Mouse (Mus musculus) neutrophil, adult 5-6 weeks (primary cell): ENCODE results near the gene Traf1. TPM values are rescaled to one million over a fixed set of nuclear protein-coding genes. Genes with fewer than 3 reads are reported as not detected.

Experiments used
- ATAC-seq: fragments of 151-379, 151-347 bp; 2 replicates; pipeline ENCODE4 v1.8.0; 2017; ENCODE audit warnings: mild to moderate bottlenecking, moderate TSS enrichment; ENCODE audit not compliant: insufficient number of reproducible peaks, poor library complexity, low FRiP score, severe bottlenecking; ENCODE audit errors: extremely low read depth
- total RNA-seq: library from RNA; stranded (forward); fragments of 200-1000 nt; gene quantifications from 2 replicates; pipeline ENCODE4 v1.2.3, GENCODE M21; 2017

The Traf1 gene
- total RNA-seq, 1 experiment from 2014 or later: 31.3 TPM

GRCm38 (mm10) chr2:34970092-34970750 lies 8.6 kb upstream of the Traf1 start:
- peak; percentile 37; the same call in 1 of the 2 replicates for ATAC-seq

GRCm38 (mm10) chr2:34969166-34969565 lies 7.6 kb upstream of the Traf1 start:
- ATAC-seq: no peak

GRCm38 (mm10) chr2:34966243-34966934 lies 4.8 kb upstream of the Traf1 start:
- ATAC-seq: no peak

GRCm38 (mm10) chr2:34965806-34966205 lies 4.2 kb upstream of the Traf1 start:
- ATAC-seq: no peak

GRCm38 (mm10) chr2:34965293-34965692 lies 3.7 kb upstream of the Traf1 start:
- ATAC-seq: peak; percentile 30; the same call in 1 of the 2 replicates

- ATAC-seq: no peak
Observed at GRCm38 (mm10) chr2:34964651-34965050, 3.1 kb upstream of the Traf1 start.

- ATAC-seq: no peak
Observed at GRCm38 (mm10) chr2:34964230-34964629, 2.7 kb upstream of the Traf1 start.

GRCm38 (mm10) chr2:34963371-34963956 lies 1.9 kb upstream of the Traf1 start:
- peak; percentile 79 for ATAC-seq

- peak; percentile 20; the same call in 1 of the 2 replicates for ATAC-seq
Observed at GRCm38 (mm10) chr2:34962893-34963292, 1.3 kb upstream of the Traf1 start.

GRCm38 (mm10) chr2:34962211-34962610 lies 639 bp upstream of the Traf1 start:
- no peak for ATAC-seq

GRCm38 (mm10) chr2:34960966-34961365 lies 606 bp downstream of the Traf1 start:
- ATAC-seq: no peak

- ATAC-seq: no peak
Observed at GRCm38 (mm10) chr2:34960466-34960865, 1.1 kb downstream of the Traf1 start.

GRCm38 (mm10) chr2:34958582-34958981 lies 3.0 kb downstream of the Traf1 start:
- ATAC-seq: no peak

- peak; percentile 29; the same call in 1 of the 2 replicates for ATAC-seq
Observed at GRCm38 (mm10) chr2:34958036-34958435, 3.5 kb downstream of the Traf1 start.

GRCm38 (mm10) chr2:34957405-34957804 lies 4.2 kb downstream of the Traf1 start:
- ATAC-seq: no peak

- no peak for ATAC-seq
Observed at GRCm38 (mm10) chr2:34956941-34957340, 4.6 kb downstream of the Traf1 start.

GRCm38 (mm10) chr2:34954344-34954743 lies 7.2 kb downstream of the Traf1 start:
- ATAC-seq: no peak

- ATAC-seq: no peak
Observed at GRCm38 (mm10) chr2:34953547-34954116, 7.9 kb downstream of the Traf1 start.

GRCm38 (mm10) chr2:34953018-34953417 lies 8.6 kb downstream of the Traf1 start:
- ATAC-seq: no peak

- ATAC-seq: no peak
Observed at GRCm38 (mm10) chr2:34951469-34951868, 10.1 kb downstream of the Traf1 start.
